Mouse (Mus musculus) frontal cortex, adult 2 months (tissue): Measurements from ENCODE around the gene Tmem145. TPM values are rescaled to one million over a fixed set of nuclear protein-coding genes. Genes with fewer than 3 reads are reported as not detected.
"Not testable (repeated sequence)": the region's sequence is repeated elsewhere in the genome, so short reads cannot be mapped to it uniquely, and the experiment has no call there.

Source experiments
- DNase-seq, 2 experiments: peaks; one replicate each; pipeline ENCODE4 v3.0.0; 2022; ENCODE audit warnings: low spot score in 1 of 2; ENCODE audit errors: extremely low spot score in 1 of 2
- polyA plus RNA-seq: library from polyadenylated mRNA; depleted of rRNA; stranded (reverse); fragments of >200 nt; gene quantifications from 2 replicates; pipeline ENCODE4 v1.2.3, GENCODE M21; 2012; rRNA removed

The Tmem145 gene
- polyA plus RNA-seq, 1 experiment, result 74.6 TPM

DNA sequence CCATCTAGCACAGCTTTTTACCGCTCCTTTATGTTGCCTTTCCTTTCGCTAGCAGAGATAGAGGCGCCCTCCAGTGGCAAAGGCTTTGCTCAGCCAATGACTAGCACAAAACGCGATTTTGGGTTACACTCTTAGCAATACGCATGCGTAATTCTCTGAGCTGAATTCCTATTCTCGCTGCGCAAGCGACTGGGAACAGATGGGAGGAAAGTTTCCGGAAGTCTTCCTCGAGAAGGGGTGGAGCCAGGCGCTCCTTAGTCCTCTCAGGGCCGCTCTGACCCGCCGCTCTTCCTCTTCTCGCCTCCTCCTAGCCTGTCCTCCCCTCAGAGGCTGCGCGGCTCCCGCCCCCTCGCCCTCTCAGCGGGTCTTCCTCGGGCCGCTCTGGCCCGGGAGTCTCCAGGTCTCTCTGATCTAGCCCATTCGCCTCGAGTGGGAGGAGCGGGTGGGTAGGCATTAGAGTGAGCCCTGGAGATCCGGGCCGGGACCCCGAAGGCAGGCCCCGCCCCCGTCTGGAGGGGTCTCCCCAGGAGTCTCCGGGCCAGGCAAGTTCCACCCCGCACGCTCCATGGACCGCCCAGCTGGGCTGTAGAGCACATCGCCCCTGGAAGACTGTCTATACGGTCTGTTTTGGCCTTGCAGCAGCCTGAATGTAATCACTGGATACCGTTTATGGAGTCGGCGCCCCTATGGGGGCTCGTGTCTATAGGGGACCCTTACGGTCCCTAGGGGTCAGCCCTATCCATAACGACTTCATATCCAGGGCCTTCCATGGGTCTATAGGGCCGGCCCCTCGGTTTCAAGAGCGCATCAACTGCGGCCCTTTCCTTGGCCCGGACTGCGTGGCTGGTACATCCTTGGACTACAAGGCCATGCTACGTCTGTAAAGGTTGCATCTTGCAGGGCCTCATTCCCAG, 10.9 kb downstream of the Tmem145 start, which contains the start of gene Megf8:
Megf8 (plus strand) TSS at position 633 of the 914 bp plus-strand sequence.
- peak; percentile 97 to 100 for DNase-seq

DNA sequence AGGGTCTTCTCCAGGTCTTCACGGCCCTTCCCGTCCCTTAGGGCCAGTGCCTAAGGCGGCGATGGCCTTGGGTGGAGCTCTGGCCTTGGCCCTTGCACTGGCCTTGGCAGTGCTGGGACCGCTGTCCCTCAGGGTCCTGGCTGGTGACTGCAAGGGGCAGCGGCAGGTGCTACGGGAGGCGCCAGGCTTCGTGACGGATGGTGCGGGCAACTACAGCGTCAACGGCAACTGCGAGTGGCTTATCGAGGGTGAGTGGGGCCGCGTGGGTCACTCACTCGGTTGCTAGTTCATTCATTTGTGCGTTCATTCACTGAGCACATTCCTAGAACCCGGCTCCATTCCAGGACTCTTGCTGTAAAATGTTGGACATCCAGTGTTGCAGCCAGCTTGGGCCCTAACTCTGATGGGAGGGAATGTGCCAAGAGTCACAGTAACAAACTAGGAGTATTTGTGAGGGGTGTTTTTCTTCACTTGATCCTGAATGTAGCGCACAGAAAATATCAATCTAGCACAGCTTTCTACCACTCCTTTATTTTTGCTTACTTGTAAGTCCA, 11.6 kb downstream of the Tmem145 start:
- no peak for DNase-seq

DNA sequence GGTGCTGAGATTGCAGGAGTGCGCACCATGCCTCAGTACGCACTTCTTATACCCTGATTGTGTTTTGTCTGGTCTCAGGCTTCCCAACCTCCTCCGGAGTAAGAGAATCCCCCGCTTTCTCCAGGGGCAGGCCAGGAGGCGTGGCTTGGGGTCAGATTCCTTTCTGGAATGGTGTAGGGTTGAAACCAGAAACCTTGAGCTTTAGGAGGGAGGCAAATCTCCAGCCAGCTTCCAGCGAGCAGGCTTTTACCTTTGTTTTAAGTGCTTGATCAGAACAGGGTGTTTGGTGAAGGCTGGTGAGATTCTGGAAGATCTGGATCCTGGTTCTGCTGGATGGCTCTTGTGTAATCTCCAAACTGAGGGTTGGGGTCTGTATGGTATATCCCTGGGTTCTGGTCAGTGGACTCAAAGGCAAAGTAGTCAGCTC, 16.2 kb downstream of the Tmem145 start:
- no peak for DNase-seq

GRCm38 (mm10) chr7:25323219-25323618, 17.3 kb downstream of the Tmem145 start:
- DNase-seq, result no peak

DNA sequence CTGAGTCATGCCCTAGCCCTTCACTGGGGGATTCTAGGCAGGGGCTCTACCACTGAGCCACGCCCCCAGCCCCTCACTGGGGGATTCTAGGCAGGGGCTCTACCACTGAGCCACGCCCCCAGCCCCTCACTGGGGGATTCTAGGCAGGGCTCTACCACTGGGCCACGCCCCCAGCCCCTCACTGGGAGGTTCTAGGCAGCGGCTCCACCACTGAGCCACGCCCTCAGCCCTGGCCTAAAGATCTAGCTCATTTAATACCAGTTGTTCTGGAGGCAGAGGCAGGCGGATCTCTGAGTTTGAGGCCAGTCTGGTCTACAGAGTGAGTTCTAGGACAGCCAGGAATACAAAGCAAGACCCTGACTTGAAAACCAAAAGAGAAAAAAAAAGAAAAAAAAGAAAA, 19.5 kb downstream of the Tmem145 start:
- not testable (repeated sequence) for DNase-seq

DNA sequence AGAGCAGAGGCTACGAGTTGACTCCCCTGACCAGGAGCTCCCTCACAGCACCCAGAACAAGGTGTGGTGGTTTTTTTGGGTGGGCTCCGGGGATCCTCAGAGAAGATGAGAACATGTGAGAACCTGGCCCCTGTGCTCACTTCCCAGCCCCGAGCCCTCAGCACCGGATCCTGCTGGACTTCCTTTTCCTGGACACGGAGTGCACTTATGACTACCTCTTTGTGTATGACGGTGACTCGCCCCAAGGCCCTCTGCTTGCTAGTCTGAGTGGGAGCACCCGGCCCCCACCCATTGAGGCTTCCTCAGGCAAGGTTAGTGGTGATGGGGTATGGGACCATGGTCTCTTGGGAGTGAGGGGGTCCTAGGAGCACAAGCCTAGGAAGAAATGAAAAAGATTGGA, 20.3 kb downstream of the Tmem145 start:
- DNase-seq, result no peak

GRCm38 (mm10) chr7:25333596-25334307, 27.8 kb downstream of the Tmem145 start:
- peak in 1 of 2 experiments; percentile 73 for DNase-seq

GRCm38 (mm10) chr7:25334472-25334871, 28.6 kb downstream of the Tmem145 start:
- no peak for DNase-seq

- DNase-seq, result no peak
Observed at GRCm38 (mm10) chr7:25339329-25339728, 33.4 kb downstream of the Tmem145 start.

- peak; percentile 41 to 62 for DNase-seq
Observed at GRCm38 (mm10) chr7:25341000-25341784, 35.3 kb downstream of the Tmem145 start.

DNA sequence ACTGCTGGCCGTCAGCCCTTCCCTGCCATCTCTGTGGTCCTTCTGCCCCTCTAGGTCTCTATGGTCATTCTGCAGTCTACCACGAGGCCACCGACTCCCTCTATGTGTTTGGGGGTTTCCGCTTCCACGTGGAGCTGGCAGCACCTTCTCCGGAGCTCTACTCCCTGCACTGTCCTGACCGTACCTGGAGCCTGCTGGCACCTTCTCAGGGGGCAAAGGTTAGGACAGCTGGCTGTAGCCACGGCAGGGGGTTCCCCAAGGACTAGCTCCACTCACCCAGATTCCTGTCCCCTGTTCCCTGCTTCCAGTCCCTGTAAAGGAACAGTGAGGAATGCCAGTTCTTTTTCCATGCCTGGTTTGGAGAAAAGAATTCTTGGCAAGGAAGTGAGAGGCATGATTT, 43.0 kb downstream of the Tmem145 start:
- DNase-seq, result no peak

DNA sequence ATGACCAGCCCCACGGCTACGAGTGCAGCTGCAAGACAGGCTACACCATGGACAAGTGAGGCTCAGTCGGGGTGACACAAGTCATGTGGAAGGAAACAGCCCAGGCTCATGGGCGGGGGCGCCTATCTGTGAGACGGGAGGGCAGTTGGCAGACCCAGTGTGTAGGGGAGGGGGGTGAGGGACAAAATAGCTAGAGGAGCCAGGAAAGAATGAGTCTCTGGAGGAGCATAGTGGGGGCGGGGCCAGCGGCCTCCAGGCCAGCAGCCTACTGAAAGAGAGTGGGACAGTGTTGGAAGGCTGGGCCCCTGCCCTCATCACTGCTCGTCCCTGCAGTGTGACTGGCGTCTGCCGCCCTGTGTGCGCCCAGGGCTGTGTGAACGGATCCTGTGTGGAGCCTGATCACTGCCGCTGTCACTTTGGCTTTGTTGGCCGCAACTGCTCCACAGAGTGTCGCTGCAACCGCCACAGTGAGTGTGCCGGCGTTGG, 52.9 kb downstream of the Tmem145 start:
- no peak for DNase-seq

- DNase-seq, result no peak
Observed at GRCm38 (mm10) chr7:25363151-25363550, 57.2 kb downstream of the Tmem145 start.

DNA sequence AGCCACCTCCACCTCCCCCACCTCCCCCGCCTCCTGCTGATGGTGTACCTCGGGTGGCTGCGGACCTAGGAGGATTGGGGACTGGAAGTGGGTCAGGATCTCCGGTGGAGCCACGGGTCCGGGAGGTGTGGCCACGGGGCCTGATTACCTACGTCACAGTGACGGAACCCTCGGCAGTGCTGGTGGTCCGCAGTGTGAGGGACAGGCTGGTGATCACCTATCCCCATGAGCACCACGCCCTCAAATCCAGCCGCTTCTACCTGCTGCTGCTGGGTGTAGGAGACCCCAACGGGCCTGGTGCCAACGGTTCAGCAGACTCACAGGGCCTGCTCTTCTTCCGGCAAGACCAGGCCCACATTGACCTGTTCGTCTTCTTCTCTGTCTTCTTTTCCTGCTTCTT, 57.7 kb downstream of the Tmem145 start:
- DNase-seq, result no peak

Other genes starting within 250 kb of the Tmem145 start
- 211 and 215 TPM in 2 replicates for gene Grik5, start 233.8 kb upstream of the Tmem145 start, polyA plus RNA-seq
- gene Zfp574, start 233.5 kb upstream of the Tmem145 start, polyA plus RNA-seq, result 34.6 and 40.6 TPM in 2 replicates
- gene Pou2f2, start 126.4 kb upstream of the Tmem145 start, polyA plus RNA-seq, result 11.5 and 12.2 TPM in 2 replicates
- gene Dedd2, start 85.5 kb upstream of the Tmem145 start, polyA plus RNA-seq, result 21.6 and 22.2 TPM in 2 replicates
- 7.5 and 7.7 TPM in 2 replicates for gene Zfp526, start 84.7 kb upstream of the Tmem145 start, polyA plus RNA-seq
- gene Gsk3a, start 68.3 kb upstream of the Tmem145 start, polyA plus RNA-seq, result 241 and 244 TPM in 2 replicates
- gene Erf, start 55.3 kb upstream of the Tmem145 start, polyA plus RNA-seq, result 38.9 TPM in 2 replicates
- 92.4 and 104 TPM in 2 replicates for gene Cic, start 38.4 kb upstream of the Tmem145 start, polyA plus RNA-seq
- gene Pafah1b3, start 8.1 kb upstream of the Tmem145 start, polyA plus RNA-seq, result 33.5 and 43.0 TPM in 2 replicates
- 0.17 and 0.28 TPM in 2 replicates for gene Prr19, start 4.7 kb upstream of the Tmem145 start, polyA plus RNA-seq
- gene Megf8, start 11.1 kb downstream of the Tmem145 start, polyA plus RNA-seq, result 65.2 and 67.0 TPM in 2 replicates
- not detected in 2 replicates for gene Cnfn, start 63.6 kb downstream of the Tmem145 start, polyA plus RNA-seq
- gene Lipe, start 92.6 kb downstream of the Tmem145 start, polyA plus RNA-seq, result 9.9 and 12.5 TPM in 2 replicates
- not detected in 2 replicates for gene Cxcl17, start 106.8 kb downstream of the Tmem145 start, polyA plus RNA-seq
- gene Ceacam1, start 171.5 kb downstream of the Tmem145 start, polyA plus RNA-seq, result 4.2 and 4.9 TPM in 2 replicates
- 0.16 and 0.21 TPM in 2 replicates for gene Ceacam2, start 233.8 kb downstream of the Tmem145 start, polyA plus RNA-seq